Mouse (Mus musculus) MEL (cell line): ENCODE results near the gene Mfsd2b. TPM values are rescaled to one million over a fixed set of nuclear protein-coding genes. Genes with fewer than 3 reads are reported as not detected.
A peak's percentile ranks its signal among the peaks of the same experiment; 100 is the strongest.

Experiments used
- DNase-seq: peaks from one replicate; pipeline ENCODE4 v3.0.0; 2011; ENCODE audit warnings: low read depth, low spot score
- H3K27ac ChIP-seq: 2 replicates; pipeline ENCODE4 v1.5.1; 2012; ENCODE audit warnings: low read depth, mild to moderate bottlenecking, control low read depth, low read length, moderate library complexity; ENCODE audit not compliant: control insufficient read depth
- H3K27me3 ChIP-seq, 2 experiments: fragments of 150-350 bp in 1 of 2; sonication (generic) in 1 of 2; 2 replicates each; pipeline ENCODE4 v1.6.1; 2012; ENCODE audit warnings: low read length in 2 of 2, mild to moderate bottlenecking in 2 of 2, improper control_type of control experiment in 1 of 2, moderate library complexity in 1 of 2; ENCODE audit not compliant: insufficient read depth in 2 of 2, control insufficient read depth in 1 of 2
- H3K36me3 ChIP-seq, 2 experiments: 2 replicates each; pipeline ENCODE4 v1.6.1; 2012 to 2014; ENCODE audit warnings: low read length in 2 of 2, improper control_type of control experiment in 1 of 2, inconsistent platforms in 1 of 2, mild to moderate bottlenecking in 1 of 2; ENCODE audit not compliant: insufficient read depth in 2 of 2, control insufficient read depth in 1 of 2
- H3K4me1 ChIP-seq, 2 experiments: fragments of 150-350 bp in 1 of 2; sonication (generic) in 1 of 2; 2 replicates each; pipeline ENCODE4 v1.6.1; 2012; ENCODE audit warnings: low read length in 2 of 2, improper control_type of control experiment in 1 of 2, mild to moderate bottlenecking in 1 of 2; ENCODE audit not compliant: insufficient read depth in 2 of 2, control insufficient read depth in 1 of 2
- H3K4me3 ChIP-seq, 2 experiments: fragments of 150-350 bp in 1 of 2; sonication (generic) in 1 of 2; 2 replicates each; pipeline ENCODE4 v1.5.1; 2012; ENCODE audit warnings: low read depth in 2 of 2, low read length in 2 of 2, mild to moderate bottlenecking in 2 of 2, moderate library complexity in 2 of 2, control low read depth in 1 of 2, improper control_type of control experiment in 1 of 2; ENCODE audit not compliant: control insufficient read depth in 1 of 2, insufficient read depth in 1 of 2
- H3K79me2 ChIP-seq: 2 replicates; pipeline ENCODE4 v1.6.1; 2012; ENCODE audit warnings: mild to moderate bottlenecking, low read length, moderate library complexity; ENCODE audit not compliant: control insufficient read depth, poor library complexity, insufficient read depth
- H3K9ac ChIP-seq: 2 replicates; pipeline ENCODE4 v1.6.1; 2012; ENCODE audit warnings: low read depth, mild to moderate bottlenecking, control low read depth, low read length, moderate library complexity; ENCODE audit not compliant: control insufficient read depth, poor library complexity, severe bottlenecking
- H3K9me3 ChIP-seq: fragments of 150-350 bp; sonication (generic); replicated peaks from 2 replicates; pipeline ENCODE4 v1.6.1; 2012; ENCODE audit warnings: mild to moderate bottlenecking, low read length, improper control_type of control experiment, moderate library complexity; ENCODE audit not compliant: insufficient read depth
- BHLHE40 ChIP-seq: IDR thresholded peaks from 2 replicates; pipeline ENCODE4 v1.6.1; 2012; ENCODE audit warnings: low read depth, mild to moderate bottlenecking, inconsistent platforms, low read length, improper control_type of control experiment, borderline replicate concordance
- CHD1 ChIP-seq: IDR thresholded peaks from 2 replicates; pipeline ENCODE4 v1.6.1; 2012; ENCODE audit warnings: low read depth, mild to moderate bottlenecking, inconsistent platforms, low read length, improper control_type of control experiment
- CTCF ChIP-seq, 3 experiments: IDR thresholded peaks in 2 of 3; conservative IDR thresholded peaks in 1 of 3; 2 replicates each; pipeline ENCODE4 v1.5.1; 2011 to 2012; ENCODE audit warnings: low read length in 3 of 3, low read depth in 2 of 3, mild to moderate bottlenecking in 2 of 3, improper control_type of control experiment in 1 of 3, inconsistent platforms in 1 of 3, mixed read lengths in 1 of 3, moderate library complexity in 1 of 3; ENCODE audit not compliant: control insufficient read depth in 1 of 3, insufficient read depth in 1 of 3, poor library complexity in 1 of 3, severe bottlenecking in 1 of 3
- E2F4 ChIP-seq: IDR thresholded peaks from 2 replicates; pipeline ENCODE4 v1.6.1; 2011; ENCODE audit warnings: low read depth, low read length, improper control_type of control experiment, borderline replicate concordance
- GABPA ChIP-seq: IDR thresholded peaks from 2 replicates; pipeline ENCODE4 v1.6.1; 2012; ENCODE audit warnings: low read depth, mild to moderate bottlenecking, inconsistent platforms, low read length, improper control_type of control experiment, moderate library complexity
- GATA1 ChIP-seq: IDR thresholded peaks from 2 replicates; pipeline ENCODE4 v1.6.1; 2011; ENCODE audit warnings: low read depth, low read length, improper control_type of control experiment
- MAFK ChIP-seq: IDR thresholded peaks from 2 replicates; pipeline ENCODE4 v1.6.1; 2011; ENCODE audit warnings: low read depth, mild to moderate bottlenecking, low read length, improper control_type of control experiment, borderline replicate concordance
- MAZ ChIP-seq: IDR thresholded peaks from 2 replicates; pipeline ENCODE4 v1.6.1; 2012; ENCODE audit warnings: low read depth, mild to moderate bottlenecking, inconsistent platforms, low read length, improper control_type of control experiment
- MXI1 ChIP-seq: IDR thresholded peaks from 2 replicates; pipeline ENCODE4 v1.6.1; 2011; ENCODE audit warnings: mild to moderate bottlenecking, low read depth, low read length, improper control_type of control experiment
- MYC ChIP-seq: IDR thresholded peaks from 2 replicates; pipeline ENCODE4 v1.6.1; 2011; ENCODE audit warnings: low read depth, mild to moderate bottlenecking, low read length, improper control_type of control experiment, moderate library complexity
- NELFE ChIP-seq: IDR thresholded peaks from 2 replicates; pipeline ENCODE4 v1.6.1; 2011; ENCODE audit warnings: low read depth, low read length, improper control_type of control experiment
- POLR2A ChIP-seq, 2 experiments: IDR thresholded peaks; 2 replicates each; pipeline ENCODE4 v1.6.1; 2011 to 2012; ENCODE audit warnings: low read length in 2 of 2, mild to moderate bottlenecking in 2 of 2, control low read depth in 1 of 2, improper control_type of control experiment in 1 of 2, low read depth in 1 of 2, moderate library complexity in 1 of 2; ENCODE audit not compliant: control insufficient read depth in 1 of 2, insufficient read depth in 1 of 2, poor library complexity in 1 of 2
- POLR2AphosphoS5 ChIP-seq: IDR thresholded peaks from 2 replicates; pipeline ENCODE4 v1.6.1; 2012; ENCODE audit warnings: low read depth, borderline replicate concordance, mild to moderate bottlenecking, inconsistent platforms, low read length, moderate library complexity, mixed read lengths
- SMC3 ChIP-seq: IDR thresholded peaks from 2 replicates; pipeline ENCODE4 v1.6.1; 2011; ENCODE audit warnings: low read depth, low read length, improper control_type of control experiment
- TAL1 ChIP-seq: IDR thresholded peaks from 2 replicates; pipeline ENCODE4 v1.6.1; 2012; ENCODE audit warnings: mild to moderate bottlenecking, inconsistent platforms, low read length, moderate library complexity, mixed read lengths
- TCF12 ChIP-seq: IDR thresholded peaks from 2 replicates; pipeline ENCODE4 v1.6.1; 2014; ENCODE audit warnings: low read depth, mild to moderate bottlenecking, inconsistent platforms, low read length, improper control_type of control experiment, moderate library complexity
- ZKSCAN1 ChIP-seq: IDR thresholded peaks from 2 replicates; pipeline ENCODE4 v1.6.1; 2012; ENCODE audit warnings: low read depth, mild to moderate bottlenecking, inconsistent platforms, low read length, improper control_type of control experiment, moderate library complexity
- polyA plus RNA-seq, 2 experiments: library from polyadenylated mRNA; stranded (reverse) in 1 of 2; unstranded in 1 of 2; fragments of >175 nt in 1 of 2; fragments of >200 nt in 1 of 2; gene quantifications; 2 replicates each; pipeline versions ENCODE4 v1.2.1 to v1.2.4; 2012; ENCODE audit warnings: low replicate concordance in 2 of 2, low read depth in 1 of 2; ENCODE audit not compliant: insufficient read length in 2 of 2, insufficient read depth in 1 of 2, missing spikeins in 1 of 2
- total RNA-seq: library from RNA; depleted of rRNA; stranded (reverse); fragments of 300-350 nt; gene quantifications from 2 replicates; pipeline ENCODE4 v1.2.3, GENCODE M21; 2012

Mfsd2b gene
- total and polyA plus RNA-seq, 3 experiments, result 31.9 to 117 TPM; not detected in 1

GRCm38 (mm10) chr12:4817361-4818101 is 56.6 kb downstream of the Mfsd2b start, which contains the start of gene Sf3b6 (continued):
- TF ChIP-seq TAL1 (no peak), MAZ (peak; percentile 98), MAFK (no peak)

GRCm38 (mm10) chr12:4816680-4817360 is 57.3 kb downstream of the Mfsd2b start:
- peak overlapping the region; percentile 66 for H3K27ac ChIP-seq
- H3K9me3 ChIP-seq, result no peaks in the 10 kb centered on the region
- H3K4me1 ChIP-seq, result peaks cover 4 to 9% of the 10 kb centered on the region in 2 experiments; a peak in 3 of 4 replicates
- peak overlapping the region; percentile 90 for H3K9ac ChIP-seq
- TF ChIP-seq ZKSCAN1 (no peak), MAFK (no peak), NELFE (no peak), CHD1 (no peak), POLR2AphosphoS5 (no peak), SMC3 (no peak), CTCF (IDR thresholded peaks at IDR 0.05 in 2 of 3, conservative IDR thresholded peaks at IDR 0.05 in 1 of 3; ENCODE audit: control insufficient read depth in 1 of 3, insufficient read depth in 1 of 3, low read depth in 2 of 3, low read length in 3 of 3, poor library complexity in 1 of 3, severe bottlenecking in 1 of 3) (no peak), GATA1 (0 out of 2 replicates have a peak, but pooled peaks have one; percentile 4), TCF12 (no peak), POLR2A (IDR thresholded peaks at IDR 0.05; ENCODE audit: control insufficient read depth in 1 of 2, insufficient read depth in 1 of 2, low read depth in 1 of 2, low read length in 2 of 2, poor library complexity in 1 of 2) (peak in 1 of 2 experiments; percentile 80; a peak in 1 of 4 replicates), BHLHE40 (no peak)
- no peak for DNase-seq
- H3K36me3 ChIP-seq, result peaks cover 3 to 13% of the 10 kb centered on the region in 2 experiments
- peak overlapping the region; percentile 75 to 82 for H3K4me3 ChIP-seq
- peaks cover 21% of the 10 kb centered on the region for H3K79me2 ChIP-seq
- no peaks in the 10 kb centered on the region for H3K27me3 ChIP-seq

- Histone ChIP-seq H3K36me3 (peaks cover 0 to 8% of the 10 kb centered on the region in 2 experiments; a peak in 2 of 4 replicates), H3K27ac (no peak overlapping the region), H3K27me3 (no peaks in the 10 kb centered on the region; a peak in 2 of 4 replicates), H3K9ac (no peak overlapping the region), H3K9me3 (no peaks in the 10 kb centered on the region), H3K4me1 (peaks cover 2 to 6% of the 10 kb centered on the region in 2 experiments; a peak in 3 of 4 replicates), H3K4me3 (no peak overlapping the region), H3K79me2 (peaks cover 10% of the 10 kb centered on the region)
- TF ChIP-seq TCF12, result no peak
- no peak for TF ChIP-seq CHD1
- TF ChIP-seq MYC, result no peak
- no peak for TF ChIP-seq GATA1
- no peak for TF ChIP-seq GABPA
- no peak for TF ChIP-seq E2F4
- TF ChIP-seq MAZ, result no peak
- TF ChIP-seq MXI1, result no peak
- no peak for TF ChIP-seq BHLHE40
- DNase-seq, result no peak
Measured at GRCm38 (mm10) chr12:4813636-4814035, 60.5 kb downstream of the Mfsd2b start.
